Comparison of ENCODE assay signal across 29 mouse cellular contexts in the genomic region with DNA sequence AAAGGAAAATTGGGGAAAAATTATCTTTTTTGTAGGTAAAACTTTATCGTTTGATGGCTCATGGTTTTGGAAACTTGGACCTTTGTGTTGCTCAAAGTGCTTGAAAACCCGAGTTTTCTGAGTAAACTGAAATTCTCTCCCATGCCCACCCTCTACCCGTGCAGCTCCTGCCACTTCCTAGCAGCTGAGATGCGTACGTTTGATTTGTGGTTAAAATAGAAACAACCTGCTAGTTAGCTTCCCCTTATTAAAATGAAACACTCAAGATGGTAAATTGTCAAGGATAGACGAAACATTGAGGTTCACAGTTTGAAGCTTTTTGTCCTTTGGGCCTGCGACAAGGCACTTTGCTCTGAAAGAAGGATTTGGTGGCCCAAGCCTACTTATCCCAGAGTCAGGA.
"Had no signal": no experiment of that assay in that cellular context is flagged by ENCODE, and none has a peak within 500 bp of the region (broad histone marks: within the 10 kb centered on the region; RNA-seq: fewer than 3 reads in every experiment).

No protein-coding gene starts in this region.

- H3K27ac ChIP-seq: embryonic facial prominence, embryonic 10.5 days; embryonic facial prominence, embryonic 12.5 days; embryonic facial prominence, embryonic 13.5 days; embryonic facial prominence, embryonic 15.5 days; forebrain, embryonic 10.5 days; forebrain, embryonic 12.5 days; forebrain, embryonic 13.5 days; forebrain, embryonic 15.5 days; gastrocnemius, adult 2 months; heart, adult 2 months had no signal

- H3K4me1 ChIP-seq: embryonic facial prominence, embryonic 10.5 days; embryonic facial prominence, embryonic 12.5 days; embryonic facial prominence, embryonic 13.5 days; embryonic facial prominence, embryonic 15.5 days; forebrain, embryonic 10.5 days; forebrain, embryonic 12.5 days; forebrain, embryonic 13.5 days; forebrain, embryonic 15.5 days had no signal

- H3K9ac ChIP-seq: embryonic facial prominence, embryonic 12.5 days; embryonic facial prominence, embryonic 13.5 days; embryonic facial prominence, embryonic 15.5 days; forebrain, embryonic 12.5 days; forebrain, embryonic 13.5 days; forebrain, embryonic 15.5 days; forebrain, postnatal 0 days had no signal

- H3K4me2 ChIP-seq: embryonic facial prominence, embryonic 12.5 days; embryonic facial prominence, embryonic 13.5 days; embryonic facial prominence, embryonic 15.5 days; forebrain, embryonic 12.5 days; forebrain, embryonic 13.5 days; forebrain, embryonic 15.5 days had no signal

- DNase-seq: cerebellum, adult 2 months; cerebellum, adult 8-10 months; cerebellum, adult 9-10 months; cerebellum, adult 9-11 months; cerebellum, postnatal 10 days; cerebellum, postnatal 14 days; cerebellum, postnatal 25 days; cerebellum, postnatal 36 days; embryo, embryonic 11 days; forebrain, postnatal 0 days; gastrocnemius, adult 2 months; gastrocnemius, postnatal 10 days; gastrocnemius, postnatal 14 days; gastrocnemius, postnatal 25 days; gastrocnemius, postnatal 36 days; heart, adult 11 months; heart, adult 18-20 months; heart, adult 2 months had no signal

- H3K9me3 ChIP-seq: embryonic facial prominence, embryonic 12.5 days; embryonic facial prominence, embryonic 13.5 days; embryonic facial prominence, embryonic 15.5 days; forebrain, embryonic 10.5 days; forebrain, embryonic 13.5 days; forebrain, embryonic 15.5 days had no signal

- ATAC-seq: forebrain, embryonic 13.5 days; forebrain, embryonic 14.5 days; forebrain, embryonic 15.5 days; forebrain, embryonic 16.5 days; forebrain, postnatal 0 days had no signal

- H3K4me3 ChIP-seq: embryonic facial prominence, embryonic 10.5 days; embryonic facial prominence, embryonic 12.5 days; embryonic facial prominence, embryonic 13.5 days; embryonic facial prominence, embryonic 15.5 days; erythroblast, embryonic 14.5 days; forebrain, embryonic 10.5 days; forebrain, embryonic 12.5 days; forebrain, embryonic 13.5 days; forebrain, embryonic 15.5 days; gastrocnemius, adult 2 months; heart, adult 2 months had no signal

- H3K27me3 ChIP-seq: embryonic facial prominence, embryonic 12.5 days; embryonic facial prominence, embryonic 13.5 days; embryonic facial prominence, embryonic 15.5 days; forebrain, embryonic 12.5 days; forebrain, embryonic 13.5 days; forebrain, embryonic 15.5 days had no signal

- H3K36me3 ChIP-seq: embryonic facial prominence, embryonic 10.5 days; embryonic facial prominence, embryonic 12.5 days; embryonic facial prominence, embryonic 13.5 days; embryonic facial prominence, embryonic 15.5 days; forebrain, embryonic 10.5 days; forebrain, embryonic 12.5 days; forebrain, embryonic 15.5 days had no signal
